Mouse (Mus musculus) midbrain, postnatal 0 days (tissue): ENCODE measurements around the gene Esyt1. TPM values are rescaled to one million over a fixed set of nuclear protein-coding genes. Genes with fewer than 3 reads are reported as not detected.
"Not testable (repeated sequence)": the region's sequence is repeated elsewhere in the genome, so short reads cannot be mapped to it uniquely, and the experiment has no call there.

ENCODE experiments used
- ATAC-seq: fragments of 200-750 bp; cut with Nextera tagmentation; 2 replicates; pipeline ENCODE4 v1.8.0; 2017; ENCODE audit warnings: moderate number of reproducible peaks, mild to moderate bottlenecking, moderate TSS enrichment, moderate library complexity; ENCODE audit not compliant: low FRiP score
- DNase-seq: peaks from one replicate; pipeline ENCODE4 v3.0.0-alpha.2; 2015; ENCODE audit warnings: low spot score
- H3K27ac ChIP-seq: fragments of 300-500 bp; sonication (generic); 2 replicates; pipeline ENCODE4 v1.5.1; 2014; ENCODE audit warnings: low read depth, mild to moderate bottlenecking, low read length, mixed read lengths
- H3K27me3 ChIP-seq: fragments of 300-500 bp; sonication (generic); 2 replicates; pipeline ENCODE4 v1.6.1; 2014; ENCODE audit warnings: low read length, control low read depth, mixed read lengths; ENCODE audit not compliant: insufficient read depth
- H3K36me3 ChIP-seq: fragments of 300-500 bp; sonication (generic); 2 replicates; pipeline ENCODE4 v1.6.1; 2014; ENCODE audit warnings: low read length, control low read depth, mixed read lengths; ENCODE audit not compliant: insufficient read depth
- H3K4me1 ChIP-seq: fragments of 300-500 bp; sonication (generic); 2 replicates; pipeline ENCODE4 v1.6.1; 2014; ENCODE audit warnings: mild to moderate bottlenecking, control low read depth, antibody characterized with exemption, low read length, mixed read lengths; ENCODE audit not compliant: insufficient read depth
- H3K4me2 ChIP-seq: fragments of 300-500 bp; sonication (generic); 2 replicates; pipeline ENCODE4 v1.6.1; 2014; ENCODE audit warnings: low read depth, mild to moderate bottlenecking, low read length, mixed read lengths; ENCODE audit not compliant: poor library complexity, severe bottlenecking
- H3K4me3 ChIP-seq: fragments of 300-500 bp; sonication (generic); 2 replicates; pipeline ENCODE4 v1.5.1; 2014; ENCODE audit warnings: low read depth, mild to moderate bottlenecking, low read length, moderate library complexity
- H3K9ac ChIP-seq: fragments of 300-500 bp; sonication (generic); replicated peaks from 2 replicates; pipeline ENCODE4 v1.6.1; 2014; ENCODE audit warnings: mild to moderate bottlenecking, low read length, moderate library complexity, mixed read lengths; ENCODE audit not compliant: poor library complexity, severe bottlenecking
- H3K9me3 ChIP-seq: fragments of 300-500 bp; sonication (generic); 2 replicates; pipeline ENCODE4 v1.6.1; 2016; ENCODE audit warnings: low read length, control low read depth
- CTCF ChIP-seq: IDR thresholded peaks from 2 replicates; pipeline ENCODE4 v1.5.1; 2016; ENCODE audit warnings: antibody characterized with exemption, mild to moderate bottlenecking
- WGBS: fragments of 180-500 bp; shearing (Covaris S2); extraction: QIAGEN DNeasy Blood & Tissue Kit; methylation state at CpG from one replicate; pipeline ENCODE4 v1.1.7; 2014; 5-methylcytosine and 5-hydroxymethylcytosine counted together
- polyA plus RNA-seq: library from polyadenylated mRNA; unstranded; fragments of >200 nt; fragmentation: Nextera tagmentation; extraction: Ambion mirVana; gene quantifications from 2 replicates; pipeline ENCODE4 v1.2.1, GENCODE M21; 2015
- total RNA-seq: library from RNA; depleted of rRNA; stranded (reverse); fragments of >200 nt; gene quantifications from 2 replicates; pipeline ENCODE4 v1.2.3, GENCODE M21; 2014

Gene Esyt1
- total and polyA plus RNA-seq, 2 experiments from 2014 or later, result 7.3 to 16.6 TPM

- no peak overlapping the region for H3K9ac ChIP-seq
- no peaks in the 10 kb centered on the region for H3K4me1 ChIP-seq
- DNase-seq (no peak), ATAC-seq (no peak)
- no peak overlapping the region for H3K4me3 ChIP-seq
- peaks cover 36% of the 10 kb centered on the region for H3K36me3 ChIP-seq
- no peak overlapping the region for H3K27ac ChIP-seq
- H3K9me3 ChIP-seq, result no peaks in the 10 kb centered on the region
- no peak overlapping the region for H3K4me2 ChIP-seq
- 89% methylated on average over 6 of the region's 6 CpGs for WGBS
- H3K27me3 ChIP-seq, result no peaks in the 10 kb centered on the region
- TF ChIP-seq CTCF, result no peak
Measured at GRCm38 (mm10) chr10:128556963-128557362, 31.3 kb upstream of the Esyt1 start.

- Histone ChIP-seq H3K4me3 (no peak overlapping the region), H3K27me3 (no peaks in the 10 kb centered on the region), H3K36me3 (peaks cover 31% of the 10 kb centered on the region), H3K9me3 (no peaks in the 10 kb centered on the region), H3K9ac (no peak overlapping the region), H3K4me2 (no peak overlapping the region), H3K27ac (no peak overlapping the region), H3K4me1 (no peaks in the 10 kb centered on the region)
- DNase-seq (no peak), ATAC-seq (no peak)
- TF ChIP-seq CTCF, result peak; percentile 45; the same call in 1 of the 2 replicates
Measured at GRCm38 (mm10) chr10:128556286-128556685, 30.6 kb upstream of the Esyt1 start.

- not testable (repeated sequence) for H3K9me3 ChIP-seq
- WGBS, result 90% methylated on average over 1 of the region's 1 CpGs
Measured at GRCm38 (mm10) chr10:128555567-128555966, 29.9 kb upstream of the Esyt1 start.

GRCm38 (mm10) chr10:128550144-128550823 lies 24.6 kb upstream of the Esyt1 start:
- not testable (repeated sequence) for H3K9ac ChIP-seq, H3K36me3 ChIP-seq, H3K9me3 ChIP-seq, H3K4me3 ChIP-seq, H3K27me3 ChIP-seq, H3K4me2 ChIP-seq, ATAC-seq, DNase-seq, H3K4me1 ChIP-seq
- H3K27ac ChIP-seq, result peak overlapping the region; percentile 32; the same call in 1 of the 2 replicates
- WGBS, result 95% methylated on average over 11 of the region's 11 CpGs

More at GRCm38 (mm10) chr10:128555567-128555966, 29.9 kb upstream of the Esyt1 start:
- H3K36me3 ChIP-seq, result peaks cover 24% of the 10 kb centered on the region
- H3K4me1 ChIP-seq, H3K4me3 ChIP-seq, H3K27me3 ChIP-seq, H3K4me2 ChIP-seq, ATAC-seq, H3K27ac ChIP-seq, H3K9ac ChIP-seq, DNase-seq: not testable (repeated sequence)

GRCm38 (mm10) chr10:128549682-128550057 lies 24.0 kb upstream of the Esyt1 start:
- H3K4me3 ChIP-seq, ATAC-seq, H3K4me1 ChIP-seq, H3K27me3 ChIP-seq, H3K4me2 ChIP-seq, DNase-seq, H3K9ac ChIP-seq, H3K36me3 ChIP-seq, H3K9me3 ChIP-seq: not testable (repeated sequence)
- peak overlapping the region; percentile 32; the same call in 1 of the 2 replicates for H3K27ac ChIP-seq
- WGBS, result 74% methylated on average over 6 of the region's 6 CpGs

GRCm38 (mm10) chr10:128548947-128549681 lies 23.4 kb upstream of the Esyt1 start, which contains the start of gene Rpl41:
Gene Rpl41 (minus strand): TSS chr10:128549305.
- ATAC-seq (peak; percentile 92), DNase-seq (peak; percentile 98)
- Histone ChIP-seq H3K27ac (peak within 1 kb of the TSS; percentile 90), H3K27me3 (no peaks in the 10 kb centered on the region), H3K4me1 (peaks cover 8% of the 10 kb centered on the region; the same call in 1 of the 2 replicates), H3K36me3 (peaks cover 15% of the 10 kb centered on the region), H3K9ac (peak within 1 kb of the TSS; percentile 62), H3K9me3 (no peaks in the 10 kb centered on the region), H3K4me2 (peak within 1 kb of the TSS; percentile 50), H3K4me3 (peak within 1 kb of the TSS; percentile 44)
- no peak; the same call in 1 of the 2 replicates for TF ChIP-seq CTCF
- WGBS, result under 1% methylated on average over 31 of the region's 31 CpGs

GRCm38 (mm10) chr10:128548051-128548791 lies 22.6 kb upstream of the Esyt1 start:
- ATAC-seq, result not testable (repeated sequence)

More at GRCm38 (mm10) chr10:128548051-128548791, 22.6 kb upstream of the Esyt1 start:
- Histone ChIP-seq H3K27ac (peak overlapping the region; percentile 90), H3K9ac (peak overlapping the region; percentile 62), H3K4me3 (peak overlapping the region; percentile 44), H3K4me2 (peak overlapping the region; percentile 50), H3K36me3 (peaks cover 24% of the 10 kb centered on the region)
- H3K4me1 ChIP-seq, H3K9me3 ChIP-seq, H3K27me3 ChIP-seq: not testable (repeated sequence)
- peak; percentile 18 for DNase-seq
- 0% methylated on average over 25 of the region's 30 CpGs for WGBS
